ENCODE assay signal across 9 mouse cellular contexts in the genomic region with DNA sequence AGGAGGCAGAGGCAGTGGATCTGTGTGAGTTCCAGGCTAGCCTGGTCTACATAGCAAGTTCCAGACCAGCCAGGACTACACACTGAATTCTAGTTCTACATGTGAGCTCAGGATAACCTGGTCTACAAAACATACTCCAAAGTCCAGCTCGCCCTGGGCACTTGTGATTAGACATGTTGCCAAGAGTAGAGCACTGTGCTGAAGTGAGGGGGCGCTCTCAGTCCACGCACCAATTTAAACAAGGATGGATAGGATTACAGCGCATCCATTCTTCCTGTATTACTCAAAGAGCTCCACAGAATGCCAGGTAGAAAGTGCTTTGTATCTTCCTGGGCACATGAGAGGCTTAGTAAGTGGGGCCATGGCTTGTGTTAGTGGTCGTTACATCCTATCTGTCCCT. TPM values are rescaled to one million over a fixed set of nuclear protein-coding genes. Genes with fewer than 3 reads are reported as not detected.
DNase-seq lines count a peak whose midpoint lies in the region; ATAC-seq and TF ChIP-seq lines count a peak whose summit lies in the region.
"Had no signal": no experiment of that assay in that cellular context is flagged by ENCODE, and none has a peak within 500 bp of the region (broad histone marks: within the 10 kb centered on the region; RNA-seq: fewer than 3 reads in every experiment).

No protein-coding gene starts in this region.

- peak overlapping the region; percentile 8; the same call in 1 of the 2 replicates for H3K9ac ChIP-seq in CH12.LX (ENCODE audit: insufficient read depth, low read depth)
- no peak overlapping the region for H3K9ac ChIP-seq in liver, postnatal 0 days (replicated peaks)

- dilution Hi-C loops in CH12.LX (cut with MboI; ENCODE audit: extremely low pct_ligation_motif_present, extremely low pct_unique_long_range_greater_than_20kb, low sequenced_read_pairs): no loop called here

- peaks cover 13 to 31% of the 10 kb centered on the region in 2 experiments for H3K4me1 ChIP-seq in CH12.LX (ENCODE audit: control insufficient read depth in 1 of 2, insufficient read depth in 2 of 2)
- H3K4me1 ChIP-seq in liver, postnatal 0 days (ENCODE audit: insufficient read depth): peaks cover 2% of the 10 kb centered on the region; the same call in 1 of the 2 replicates

- peak; percentile 58 for TF ChIP-seq CTCF in gastrocnemius, adult 2 months (IDR thresholded peaks at IDR 0.05)
- TF ChIP-seq CTCF in CH12.LX (conservative IDR thresholded peaks at IDR 0.05 in 1 of 2, IDR thresholded peaks at IDR 0.05 in 1 of 2; ENCODE audit: low read depth in 2 of 2, low read length in 2 of 2): peak in 1 of 2 experiments; percentile 89; a peak in 3 of 4 replicates
- peak; percentile 71 for TF ChIP-seq CTCF in liver, postnatal 0 days (IDR thresholded peaks at IDR 0.05; ENCODE audit: low read depth)

- WGBS in liver, postnatal 0 days (ENCODE audit: insufficient replicate concordance): 42% methylated on average over 5 of the region's 5 CpGs

- H3K4me2 ChIP-seq in CH12.LX (ENCODE audit: insufficient read depth, low read depth, poor library complexity, severe bottlenecking): peak overlapping the region; percentile 55
- H3K4me2 ChIP-seq in liver, postnatal 0 days (ENCODE audit: low read depth, low read length): no peak overlapping the region

- no peaks in the 10 kb centered on the region for H3K27me3 ChIP-seq in CH12.LX (replicated peaks)
- H3K27me3 ChIP-seq in liver, postnatal 0 days (ENCODE audit: insufficient read depth, low read length): no peaks in the 10 kb centered on the region

- H3K36me3 ChIP-seq in CH12.LX (replicated peaks in 1 of 2; ENCODE audit: control insufficient read depth in 1 of 2, insufficient read depth in 1 of 2, low read length in 1 of 2): peaks cover 3 to 24% of the 10 kb centered on the region in 2 experiments
- no peaks in the 10 kb centered on the region for H3K36me3 ChIP-seq in liver, postnatal 0 days (replicated peaks; ENCODE audit: insufficient read depth, low read length)

- H3K9me3 ChIP-seq in CH12.LX (replicated peaks; ENCODE audit: low read length): no peaks in the 10 kb centered on the region
- H3K9me3 ChIP-seq in liver, postnatal 0 days (ENCODE audit: low read length): no peaks in the 10 kb centered on the region

- in situ Hi-C loops in CH12.LX (cut with MboI; ENCODE audit: low pct_ligation_motif_present, low pct_unique_long_range_greater_than_20kb, low sequenced_read_pairs): no loop called here

- no peak overlapping the region for H3K27ac ChIP-seq in gastrocnemius, adult 2 months
- H3K27ac ChIP-seq in CH12.LX (ENCODE audit: insufficient read depth, low read depth): peak overlapping the region; percentile 35
- H3K27ac ChIP-seq in liver, postnatal 0 days (ENCODE audit: low read depth): no peak overlapping the region

- TF ChIP-seq EP300 in CH12.LX (IDR thresholded peaks at IDR 0.05; ENCODE audit: low read length): no peak
- TF ChIP-seq EP300 in liver, postnatal 0 days (IDR thresholded peaks at IDR 0.05; ENCODE audit: low read depth): no peak

- intact Hi-C loops in gastrocnemius, adult 2 months (cut with DNase I): no loop called here
- intact Hi-C loops in gastrocnemius, postnatal 14 days (cut with DNase I; ENCODE audit: low total_unique reads): no loop called here

- DNase-seq in gastrocnemius, adult 2 months: no peak
- DNase-seq in gastrocnemius, postnatal 4 days (ENCODE audit: low spot score in 2 of 2): no peak
- peak; percentile 51 for DNase-seq in CH12.LX (ENCODE audit: extremely low read depth)
- DNase-seq in liver, postnatal 0 days: peak; percentile 50
- no peak for DNase-seq in gastrocnemius, postnatal 14 days
- DNase-seq in gastrocnemius, postnatal 25 days: no peak
- DNase-seq in left cerebral cortex, adult 9 months (ENCODE audit: low spot score in 2 of 2): no peak
- DNase-seq: heart, postnatal 10 days had no signal

- no peaks in the 10 kb centered on the region for H3K79me2 ChIP-seq in CH12.LX (replicated peaks; ENCODE audit: control insufficient read depth, extremely low read depth, insufficient read depth, poor library complexity, severe bottlenecking)

- peak; percentile 81 for TF ChIP-seq RAD21 in CH12.LX (IDR thresholded peaks at IDR 0.05; ENCODE audit: low read depth, low read length)

- H3K4me3 ChIP-seq in gastrocnemius, adult 2 months: no peak overlapping the region
- H3K4me3 ChIP-seq in CH12.LX (replicated peaks in 1 of 3; ENCODE audit: low read depth in 2 of 3, low read length in 2 of 3, poor library complexity in 1 of 3): peak overlapping the region; percentile 31 to 39 (median 35)
- H3K4me3 ChIP-seq in liver, postnatal 0 days (ENCODE audit: low read depth, low read length): no peak overlapping the region

- no peak for TF ChIP-seq POLR2A in CH12.LX (IDR thresholded peaks at IDR 0.05; ENCODE audit: low read depth, low read length)

- 0 out of 2 replicates have a peak, but pooled peaks have one; percentile 30 for ATAC-seq in common myeloid progenitor, adult 5-6 weeks (replicated peaks; ENCODE audit: low read depth, poor library complexity, severe bottlenecking)
- peak; percentile 62 for ATAC-seq in liver, postnatal 0 days

TF ChIP-seq in CH12.LX, 34 proteins besides CTCF, POLR2A, EP300 and RAD21:
- TF ChIP-seq ELF1 (IDR thresholded peaks at IDR 0.05; ENCODE audit: low read depth, low read length) (peak; percentile 32; the same call in 1 of the 2 replicates), NRF1 (IDR thresholded peaks at IDR 0.05; ENCODE audit: low read depth, low read length) (no peak), SMC3 (IDR thresholded peaks at IDR 0.05; ENCODE audit: low read depth, low read length) (peak; percentile 52), MAZ (IDR thresholded peaks at IDR 0.05; ENCODE audit: low read depth, low read length) (no peak), HCFC1 (IDR thresholded peaks at IDR 0.05; ENCODE audit: low read depth, low read length) (0 out of 2 replicates have a peak, but pooled peaks have one; percentile 22), ZMIZ1 (IDR thresholded peaks at IDR 0.05; ENCODE audit: low read depth, low read length) (no peak)

RNA-seq across cellular contexts. Expression of a gene that starts 3.6 kb away (rescaled TPM):
- not detected for total RNA-seq in gastrocnemius, adult 2 months (2021)
- total RNA-seq in gastrocnemius, postnatal 4 days (2021): under 1 TPM; 0.57 to 0.91 TPM
- total RNA-seq in CH12.LX (2012; rRNA removed) (4.1 and 7.1 TPM in 2 replicates), CH12.LX (2014; rRNA removed) (0.76 and 0.79 TPM in 2 replicates)
- polyA plus RNA-seq in CH12.LX (2012; ENCODE audit: insufficient read length, low read depth): 1.8 and 2.0 TPM in 2 replicates
- not detected in 2 replicates for total RNA-seq in common myeloid progenitor, adult 5-6 weeks (2017)
- polyA plus RNA-seq in liver, postnatal 0 days (2015; fragmentation: Nextera tagmentation; extraction: Ambion mirVana): 0.13 and 0.29 TPM in 2 replicates
- total RNA-seq in gastrocnemius, postnatal 14 days (2021): not detected
- total RNA-seq in gastrocnemius, postnatal 25 days (2021): not detected
- total RNA-seq: heart, postnatal 10 days had no signal

RNA-seq across cellular contexts. Expression of a gene that starts 8.4 kb away (rescaled TPM):
- total RNA-seq in gastrocnemius, adult 2 months (2021): 100 to 1,000 TPM in 1 of 2 experiments, 10 to 100 TPM in 1; 70.9 to 104 TPM
- 10 to 100 TPM; 78.5 to 81.4 TPM for total RNA-seq in gastrocnemius, postnatal 4 days (2021)
- total RNA-seq in CH12.LX (2012; rRNA removed): 73.2 and 96.6 TPM in 2 replicates
- 42.3 and 44.0 TPM in 2 replicates for total RNA-seq in CH12.LX (2014; rRNA removed)
- 56.0 and 83.9 TPM in 2 replicates for polyA plus RNA-seq in CH12.LX (2012; ENCODE audit: insufficient read length, low read depth)
- total RNA-seq in common myeloid progenitor, adult 5-6 weeks (2017): 47.2 and 56.0 TPM in 2 replicates
- 104 and 106 TPM in 2 replicates for polyA plus RNA-seq in liver, postnatal 0 days (2015; fragmentation: Nextera tagmentation; extraction: Ambion mirVana)
- 10 to 100 TPM; 78.3 to 80.4 TPM for total RNA-seq in gastrocnemius, postnatal 14 days (2021)
- total RNA-seq in gastrocnemius, postnatal 25 days (2021): 10 to 100 TPM; 76.1 to 81.1 TPM

RNA-seq across cellular contexts. Expression of a gene that starts 9.0 kb away (rescaled TPM):
- 10 to 100 TPM; 78.2 to 90.2 TPM for total RNA-seq in gastrocnemius, adult 2 months (2021)
- total RNA-seq in gastrocnemius, postnatal 4 days (2021): 10 to 100 TPM; 54.9 to 58.0 TPM
- total RNA-seq in CH12.LX (2012; rRNA removed) (39.6 and 47.3 TPM in 2 replicates), CH12.LX (2014; rRNA removed) (22.4 and 22.8 TPM in 2 replicates)
- 55.7 and 62.2 TPM in 2 replicates for polyA plus RNA-seq in CH12.LX (2012; ENCODE audit: insufficient read length, low read depth)
- total RNA-seq in common myeloid progenitor, adult 5-6 weeks (2017): 47.1 and 48.5 TPM in 2 replicates
- polyA plus RNA-seq in liver, postnatal 0 days (2015; fragmentation: Nextera tagmentation; extraction: Ambion mirVana): 12.5 and 13.5 TPM in 2 replicates
- total RNA-seq in gastrocnemius, postnatal 14 days (2021): 10 to 100 TPM; 42.0 to 45.5 TPM
- 10 to 100 TPM; 59.6 to 67.2 TPM for total RNA-seq in gastrocnemius, postnatal 25 days (2021)

RNA-seq across cellular contexts. Expression of a gene that starts 12.3 kb away (rescaled TPM):
- under 1 TPM; 0.15 to 0.20 TPM for total RNA-seq in gastrocnemius, adult 2 months (2021)
- 10 to 100 TPM; 12.9 to 13.1 TPM for total RNA-seq in gastrocnemius, postnatal 4 days (2021)
- total RNA-seq in CH12.LX (2012; rRNA removed) (3.4 and 4.9 TPM in 2 replicates), CH12.LX (2014; rRNA removed) (0.86 and 1.1 TPM in 2 replicates)
- 2.0 and 2.5 TPM in 2 replicates for polyA plus RNA-seq in CH12.LX (2012; ENCODE audit: insufficient read length, low read depth)
- total RNA-seq in common myeloid progenitor, adult 5-6 weeks (2017): 7.2 and 9.6 TPM in 2 replicates
- polyA plus RNA-seq in liver, postnatal 0 days (2015; fragmentation: Nextera tagmentation; extraction: Ambion mirVana): 0.37 and 0.51 TPM in 2 replicates
- 1 to 10 TPM in 1 of 2 experiments, under 1 TPM in 1; 0.64 to 1.6 TPM for total RNA-seq in gastrocnemius, postnatal 14 days (2021)
- under 1 TPM; 0.24 to 0.33 TPM for total RNA-seq in gastrocnemius, postnatal 25 days (2021)

RNA-seq across cellular contexts. Expression of a gene that starts 31.2 kb away (rescaled TPM):
- 10 to 100 TPM; 41.1 to 54.8 TPM for total RNA-seq in gastrocnemius, adult 2 months (2021)
- total RNA-seq in gastrocnemius, postnatal 4 days (2021): 100 to 1,000 TPM; 150 to 159 TPM
- total RNA-seq in CH12.LX (2012; rRNA removed): 364 and 435 TPM in 2 replicates
- 325 and 377 TPM in 2 replicates for total RNA-seq in CH12.LX (2014; rRNA removed)
- 307 and 346 TPM in 2 replicates for polyA plus RNA-seq in CH12.LX (2012; ENCODE audit: insufficient read length, low read depth)
- 144 and 157 TPM in 2 replicates for total RNA-seq in common myeloid progenitor, adult 5-6 weeks (2017)
- 141 and 155 TPM in 2 replicates for polyA plus RNA-seq in liver, postnatal 0 days (2015; fragmentation: Nextera tagmentation; extraction: Ambion mirVana)
- 10 to 100 TPM; 80.7 to 98.2 TPM for total RNA-seq in gastrocnemius, postnatal 14 days (2021)
- 10 to 100 TPM; 52.2 to 63.2 TPM for total RNA-seq in gastrocnemius, postnatal 25 days (2021)

Comparison
In these comparisons a context has a peak if more than half of its experiments do, and no peak if none do; other contexts are left out.
1. DNase-seq: peak in CH12.LX (single experiment) and liver, postnatal 0 days (single experiment); none in gastrocnemius, adult 2 months (single experiment), gastrocnemius, postnatal 4 days (0 of 2), gastrocnemius, postnatal 14 days (single experiment), gastrocnemius, postnatal 25 days (single experiment) and left cerebral cortex, adult 9 months (0 of 2).
2. H3K4me3 ChIP-seq: peak in CH12.LX (3 of 3); none in gastrocnemius, adult 2 months (single experiment) and liver, postnatal 0 days (single experiment).